Mouse (Mus musculus) midbrain, embryonic 13.5 days (tissue): ENCODE data around the gene Wdr4. TPM values are rescaled to one million over a fixed set of nuclear protein-coding genes. Genes with fewer than 3 reads are reported as not detected.

Source experiments
- ATAC-seq: fragments of 200-750 bp; cut with Nextera tagmentation; 2 replicates; pipeline ENCODE4 v1.8.0; 2017; ENCODE audit warnings: mild to moderate bottlenecking, moderate TSS enrichment, moderate library complexity
- H3K27ac ChIP-seq: fragments of 300-500 bp; sonication (generic); 2 replicates; pipeline ENCODE4 v1.5.1; 2015; ENCODE audit warnings: inconsistent platforms, mild to moderate bottlenecking, moderate library complexity
- H3K27me3 ChIP-seq: fragments of 300-500 bp; sonication (generic); 2 replicates; pipeline ENCODE4 v1.6.1; 2015; ENCODE audit warnings: mild to moderate bottlenecking, inconsistent platforms
- H3K36me3 ChIP-seq: fragments of 300-500 bp; sonication (generic); 2 replicates; pipeline ENCODE4 v1.6.1; 2015; ENCODE audit warnings: mild to moderate bottlenecking, inconsistent platforms
- H3K4me1 ChIP-seq: fragments of 300-500 bp; sonication (generic); replicated peaks from 2 replicates; pipeline ENCODE4 v1.6.1; 2015; ENCODE audit warnings: inconsistent platforms
- H3K4me2 ChIP-seq: fragments of 300-500 bp; sonication (generic); replicated peaks from 2 replicates; pipeline ENCODE4 v1.6.1; 2015; ENCODE audit warnings: moderate library complexity, mild to moderate bottlenecking, inconsistent platforms
- H3K4me3 ChIP-seq: fragments of 300-500 bp; sonication (generic); replicated peaks from 2 replicates; pipeline ENCODE4 v1.5.1; 2015; ENCODE audit warnings: mild to moderate bottlenecking, inconsistent platforms
- H3K9ac ChIP-seq: fragments of 300-500 bp; sonication (generic); replicated peaks from 2 replicates; pipeline ENCODE4 v1.6.1; 2015; ENCODE audit warnings: mild to moderate bottlenecking, inconsistent platforms
- H3K9me3 ChIP-seq: fragments of 300-500 bp; sonication (generic); 2 replicates; pipeline ENCODE4 v1.6.1; 2016; ENCODE audit warnings: mild to moderate bottlenecking, inconsistent platforms
- WGBS: fragments of 180-500 bp; shearing (Covaris S2); methylation state at CpG from one replicate; pipeline ENCODE4 v1.1.7; 2015; 5-methylcytosine and 5-hydroxymethylcytosine counted together
- polyA plus RNA-seq: library from polyadenylated mRNA; unstranded; fragments of >200 nt; fragmentation: Nextera tagmentation; extraction: Ambion mirVana; gene quantifications from 2 replicates; pipeline ENCODE4 v1.2.1, GENCODE M21; 2015

Wdr4 gene
- polyA plus RNA-seq, 1 experiment from 2014 or later, result 39.6 TPM

DNA sequence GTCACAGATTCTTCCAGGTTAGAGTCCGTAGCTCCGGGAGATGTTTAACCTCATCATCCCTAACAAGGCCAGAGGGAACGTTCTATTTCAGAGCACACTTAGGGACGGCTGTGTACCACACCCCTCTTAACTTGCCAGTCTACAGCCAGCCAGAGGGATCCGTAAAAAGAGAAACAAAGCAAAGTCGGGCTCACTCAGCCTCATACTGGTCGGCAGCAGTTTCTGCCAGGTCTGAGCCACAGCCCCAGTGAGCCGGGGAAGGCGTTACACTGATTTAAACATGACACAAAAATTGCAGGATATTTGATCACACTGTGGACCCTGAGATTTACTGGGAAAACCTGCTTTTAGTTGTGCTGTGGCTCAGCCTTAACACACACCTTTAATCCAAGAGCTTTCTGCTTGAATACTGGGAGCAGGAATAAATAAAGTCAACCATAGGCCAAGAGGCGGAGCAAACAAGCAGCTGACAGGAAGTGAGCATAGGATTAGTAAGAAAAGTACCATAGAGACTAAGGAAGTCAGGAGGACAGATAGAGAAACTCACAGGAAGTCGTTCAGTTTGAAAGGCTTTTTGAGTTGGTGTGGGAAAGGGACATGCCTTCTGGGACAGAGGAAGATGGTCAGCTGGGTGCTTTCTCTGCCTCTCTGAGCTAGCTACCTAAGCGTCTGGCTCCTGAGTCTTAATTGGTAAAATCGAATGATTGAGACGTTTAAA lies 11.8 kb upstream of the Wdr4 start:
- Histone ChIP-seq H3K4me3 (no peak overlapping the region), H3K4me2 (no peak overlapping the region), H3K27ac (no peak overlapping the region), H3K27me3 (no peaks in the 10 kb centered on the region), H3K4me1 (peaks cover 19% of the 10 kb centered on the region), H3K36me3 (peaks cover 45% of the 10 kb centered on the region), H3K9me3 (no peaks in the 10 kb centered on the region), H3K9ac (no peak overlapping the region)
- 89% methylated on average over 14 of the region's 14 CpGs for WGBS
- ATAC-seq, result no peak

DNA sequence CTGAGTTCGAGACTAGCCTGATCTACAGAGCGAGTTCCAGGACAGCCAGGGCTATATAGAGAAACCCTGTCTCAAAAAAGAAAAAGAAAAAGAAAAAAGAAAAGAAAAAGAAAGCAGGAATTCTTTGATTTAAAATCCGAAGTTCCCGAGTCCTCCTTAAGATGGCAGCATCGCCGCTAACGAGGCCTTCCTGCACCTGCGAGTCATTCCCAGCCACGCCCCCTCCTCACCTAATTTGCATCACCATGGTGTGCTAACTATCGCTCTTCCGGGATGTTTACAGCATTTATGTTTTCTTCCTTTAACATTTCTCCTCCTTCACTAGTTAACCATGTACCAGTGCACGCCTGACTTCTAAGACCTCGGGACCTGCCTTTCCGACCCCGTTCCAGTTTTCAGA lies 9.5 kb upstream of the Wdr4 start:
- H3K27me3 ChIP-seq, result no peaks in the 10 kb centered on the region
- no peak for ATAC-seq
- H3K9me3 ChIP-seq, result no peaks in the 10 kb centered on the region
- H3K27ac ChIP-seq, result no peak overlapping the region
- H3K9ac ChIP-seq, result no peak overlapping the region
- H3K4me3 ChIP-seq, result no peak overlapping the region
- WGBS, result 24% methylated on average over 15 of the region's 15 CpGs
- H3K4me2 ChIP-seq, result peak overlapping the region; percentile 23; the same call in 1 of the 2 replicates
- 0 out of 2 replicates have a peak, but pooled peaks cover 5% of the 10 kb centered on the region for H3K4me1 ChIP-seq
- peaks cover 51% of the 10 kb centered on the region for H3K36me3 ChIP-seq

DNA sequence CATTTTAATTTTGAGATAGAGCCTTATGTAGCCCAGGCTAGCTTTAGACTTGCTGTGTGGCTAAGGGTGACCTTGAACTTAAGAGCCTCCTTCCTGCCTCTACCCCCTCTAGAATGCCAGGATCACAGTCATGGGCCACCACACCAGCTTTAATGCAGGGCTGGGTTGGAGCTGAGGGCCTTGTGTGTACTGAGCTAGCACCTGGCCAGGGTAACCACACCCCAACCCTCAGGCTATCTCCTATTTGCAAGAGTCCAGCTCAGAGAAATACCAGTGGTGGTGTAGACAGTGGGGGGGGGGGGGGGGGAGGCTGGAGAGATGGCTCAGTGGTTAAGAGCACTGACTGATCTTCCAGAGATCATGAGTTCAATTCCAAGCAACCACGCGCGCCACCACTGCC lies 6.0 kb upstream of the Wdr4 start:
- H3K36me3 ChIP-seq, result peaks cover 51% of the 10 kb centered on the region
- H3K9me3 ChIP-seq, result no peaks in the 10 kb centered on the region
- no peak overlapping the region for H3K9ac ChIP-seq
- H3K27me3 ChIP-seq, result no peaks in the 10 kb centered on the region
- H3K4me3 ChIP-seq, result no peak overlapping the region
- 86% methylated on average over 3 of the region's 3 CpGs for WGBS
- H3K4me2 ChIP-seq, result no peak overlapping the region
- no peak for ATAC-seq
- peaks cover 25% of the 10 kb centered on the region for H3K4me1 ChIP-seq
- no peak overlapping the region for H3K27ac ChIP-seq

DNA sequence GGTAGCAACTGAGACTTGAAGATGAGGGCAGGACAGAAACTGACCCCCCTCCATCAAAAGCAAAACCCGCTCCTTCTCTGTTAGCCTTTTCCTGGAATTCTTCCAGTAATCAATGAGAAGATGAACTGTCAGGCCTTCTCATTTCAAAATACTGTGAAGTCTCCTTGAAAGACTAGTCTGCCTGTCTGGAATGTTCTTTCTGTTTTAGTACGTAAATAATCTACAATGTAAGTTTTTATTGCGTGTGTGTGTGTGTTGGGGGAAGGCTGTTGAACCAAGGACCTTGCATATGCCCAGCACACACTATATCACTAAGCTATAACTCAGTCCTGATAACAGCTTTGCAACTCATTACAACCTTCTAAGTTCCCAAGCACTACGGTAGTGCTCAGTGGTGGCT lies 5.3 kb upstream of the Wdr4 start:
- Histone ChIP-seq H3K4me1 (peaks cover 30% of the 10 kb centered on the region), H3K4me3 (no peak overlapping the region), H3K27me3 (no peaks in the 10 kb centered on the region), H3K9me3 (no peaks in the 10 kb centered on the region), H3K27ac (no peak overlapping the region), H3K9ac (no peak overlapping the region), H3K36me3 (peaks cover 47% of the 10 kb centered on the region), H3K4me2 (no peak overlapping the region)
- no peak for ATAC-seq
- 96% methylated on average over 4 of the region's 4 CpGs for WGBS

DNA sequence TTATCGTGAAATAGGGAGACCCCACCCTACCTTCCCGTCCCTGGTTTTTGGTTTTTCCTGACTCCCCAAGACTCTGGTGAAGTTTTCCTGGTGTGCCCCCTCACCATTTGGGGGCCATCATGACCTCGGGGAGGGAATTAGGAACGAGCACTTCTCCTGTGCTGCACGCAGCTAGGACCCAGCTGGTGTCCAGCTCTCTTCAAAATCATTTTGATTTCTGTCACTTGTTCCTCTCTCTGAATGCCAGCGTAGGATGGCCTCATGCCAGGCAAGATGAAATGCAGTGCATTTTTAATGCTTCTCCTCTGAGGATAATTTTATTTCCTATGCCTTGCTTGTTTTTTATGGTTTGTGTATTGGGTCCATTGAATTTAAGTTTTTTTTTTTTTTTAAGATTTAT lies 2.2 kb upstream of the Wdr4 start:
- no peak overlapping the region for H3K9ac ChIP-seq
- 74% methylated on average over 6 of the region's 6 CpGs for WGBS

DNA sequence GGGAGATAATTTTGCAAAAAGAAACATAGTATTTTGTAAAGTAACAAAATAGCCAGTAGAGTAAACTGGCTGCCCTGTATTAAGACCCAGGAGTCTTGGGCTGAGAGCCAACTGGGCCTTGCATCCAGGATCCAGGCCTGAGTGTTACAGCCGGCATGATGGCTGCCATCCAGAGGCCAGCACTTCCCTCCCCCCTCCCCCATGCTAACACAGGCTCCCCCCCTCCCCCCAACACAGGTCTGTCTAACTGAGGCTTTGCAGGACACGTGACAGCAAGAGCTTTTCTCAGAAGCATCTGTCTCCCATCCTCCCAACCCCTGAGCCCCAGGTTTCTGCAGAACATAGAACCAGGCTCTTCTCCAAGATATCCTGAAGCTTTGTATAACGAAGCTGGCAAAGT lies 1.1 kb upstream of the Wdr4 start:
- H3K9ac ChIP-seq, result peak overlapping the region; percentile 81
- no peaks in the 10 kb centered on the region for H3K27me3 ChIP-seq
- WGBS, result 21% methylated on average over 3 of the region's 3 CpGs
- H3K36me3 ChIP-seq, result peaks cover 18% of the 10 kb centered on the region
- H3K4me3 ChIP-seq, result peak overlapping the region; percentile 79
- H3K4me1 ChIP-seq, result peaks cover 33% of the 10 kb centered on the region
- H3K4me2 ChIP-seq, result peak overlapping the region; percentile 74
- H3K9me3 ChIP-seq, result no peaks in the 10 kb centered on the region
- H3K27ac ChIP-seq, result peak overlapping the region; percentile 78
- no peak for ATAC-seq

More for the DNA sequence above, 2.2 kb upstream of the Wdr4 start:
- Histone ChIP-seq H3K4me2 (no peak overlapping the region), H3K4me1 (peaks cover 33% of the 10 kb centered on the region), H3K4me3 (no peak overlapping the region), H3K27ac (peak overlapping the region; percentile 53; the same call in 1 of the 2 replicates), H3K27me3 (no peaks in the 10 kb centered on the region), H3K36me3 (peaks cover 22% of the 10 kb centered on the region), H3K9me3 (no peaks in the 10 kb centered on the region)
- ATAC-seq, result no peak

DNA sequence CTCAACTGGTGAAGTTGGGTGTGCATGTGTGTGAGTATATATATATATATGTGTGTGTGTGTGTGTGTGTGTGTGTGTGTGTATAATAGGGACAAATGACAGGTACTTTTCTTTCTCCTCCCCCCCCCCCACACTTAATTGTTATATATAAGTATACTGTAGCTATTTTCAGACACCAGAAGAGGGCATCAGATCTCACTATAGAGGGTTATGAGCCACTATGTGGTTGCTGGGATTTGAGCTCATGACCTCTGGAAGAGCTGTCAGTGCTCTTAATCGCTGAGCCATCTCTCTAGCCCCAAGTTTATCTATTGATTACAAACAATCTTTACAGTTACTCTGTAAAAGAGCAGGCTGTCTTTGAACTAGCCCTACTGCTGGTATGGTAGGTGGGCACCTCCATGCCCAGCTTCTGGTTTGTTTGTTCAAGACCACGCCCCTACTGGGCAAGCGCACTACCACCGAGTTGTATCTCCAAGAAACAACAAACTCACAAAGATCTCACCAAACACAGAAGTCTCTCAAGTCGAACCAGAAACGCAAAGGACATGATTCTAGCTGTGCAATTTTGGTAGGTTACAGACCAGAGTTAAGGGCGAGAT lies 335 bp downstream of the Wdr4 start:
- H3K4me3 ChIP-seq, result peak overlapping the region; percentile 79
- H3K27me3 ChIP-seq, result no peaks in the 10 kb centered on the region
- H3K4me2 ChIP-seq, result peak overlapping the region; percentile 74
- no peak overlapping the region for H3K9ac ChIP-seq
- H3K36me3 ChIP-seq, result peaks cover 12% of the 10 kb centered on the region
- H3K27ac ChIP-seq, result no peak overlapping the region; the same call in 1 of the 2 replicates
- WGBS, result 1% methylated on average over 7 of the region's 7 CpGs
- peak; percentile 67 for ATAC-seq
- peaks cover 35% of the 10 kb centered on the region for H3K4me1 ChIP-seq
- H3K9me3 ChIP-seq, result no peaks in the 10 kb centered on the region

DNA sequence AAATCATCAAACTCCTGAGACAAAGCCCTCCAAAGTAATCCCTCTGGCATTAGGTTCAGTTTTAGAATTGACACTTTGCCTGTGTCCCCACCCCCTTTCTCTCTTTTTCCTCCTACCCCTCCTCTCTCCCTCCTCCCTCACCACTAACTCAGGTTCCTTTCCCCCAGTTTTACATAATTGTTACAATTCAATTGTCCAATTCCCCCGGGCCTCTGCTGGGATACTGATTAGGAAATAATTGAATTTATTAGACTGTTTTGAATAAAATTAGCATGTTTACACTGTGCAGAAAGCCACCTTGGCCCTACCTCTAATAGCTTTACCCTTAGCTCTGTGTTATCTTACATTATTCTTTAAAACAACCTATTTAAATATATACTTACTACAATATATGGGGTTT lies 5.1 kb downstream of the Wdr4 start:
- 48% methylated on average over 1 of the region's 1 CpGs for WGBS
- peaks cover 3% of the 10 kb centered on the region for H3K36me3 ChIP-seq
- no peaks in the 10 kb centered on the region for H3K27me3 ChIP-seq
- no peak overlapping the region for H3K27ac ChIP-seq
- H3K4me2 ChIP-seq, result no peak overlapping the region
- H3K4me3 ChIP-seq, result no peak overlapping the region
- ATAC-seq, result no peak
- H3K9me3 ChIP-seq, result no peaks in the 10 kb centered on the region
- no peak overlapping the region for H3K9ac ChIP-seq
- H3K4me1 ChIP-seq, result peaks cover 22% of the 10 kb centered on the region

DNA sequence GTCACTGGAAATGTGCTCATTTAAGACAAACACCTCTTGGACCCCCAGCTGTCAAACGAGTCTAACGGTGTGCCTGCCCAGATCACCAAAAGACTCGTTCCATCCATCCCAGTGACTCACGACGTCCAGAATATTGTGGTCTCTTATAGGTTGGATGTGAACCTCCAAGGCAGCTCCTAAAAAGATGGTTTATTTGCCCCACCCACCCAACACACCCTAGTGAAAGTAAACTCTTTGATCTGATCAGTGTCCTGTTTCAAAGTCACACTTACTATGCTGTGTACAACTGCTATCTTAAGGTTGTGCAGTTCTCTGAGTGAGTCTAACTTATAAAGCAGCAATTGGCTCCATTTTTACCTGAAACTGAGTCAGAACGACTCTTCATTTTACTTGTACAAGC lies 7.2 kb downstream of the Wdr4 start:
- Histone ChIP-seq H3K4me1 (peaks cover 15% of the 10 kb centered on the region), H3K9me3 (no peaks in the 10 kb centered on the region), H3K36me3 (peaks cover 23% of the 10 kb centered on the region), H3K9ac (peak overlapping the region; percentile 71), H3K27me3 (no peaks in the 10 kb centered on the region), H3K4me2 (peak overlapping the region; percentile 86), H3K27ac (peak overlapping the region; percentile 86), H3K4me3 (peak overlapping the region; percentile 83)
- WGBS, result 24% methylated on average over 6 of the region's 6 CpGs
- ATAC-seq, result no peak

DNA sequence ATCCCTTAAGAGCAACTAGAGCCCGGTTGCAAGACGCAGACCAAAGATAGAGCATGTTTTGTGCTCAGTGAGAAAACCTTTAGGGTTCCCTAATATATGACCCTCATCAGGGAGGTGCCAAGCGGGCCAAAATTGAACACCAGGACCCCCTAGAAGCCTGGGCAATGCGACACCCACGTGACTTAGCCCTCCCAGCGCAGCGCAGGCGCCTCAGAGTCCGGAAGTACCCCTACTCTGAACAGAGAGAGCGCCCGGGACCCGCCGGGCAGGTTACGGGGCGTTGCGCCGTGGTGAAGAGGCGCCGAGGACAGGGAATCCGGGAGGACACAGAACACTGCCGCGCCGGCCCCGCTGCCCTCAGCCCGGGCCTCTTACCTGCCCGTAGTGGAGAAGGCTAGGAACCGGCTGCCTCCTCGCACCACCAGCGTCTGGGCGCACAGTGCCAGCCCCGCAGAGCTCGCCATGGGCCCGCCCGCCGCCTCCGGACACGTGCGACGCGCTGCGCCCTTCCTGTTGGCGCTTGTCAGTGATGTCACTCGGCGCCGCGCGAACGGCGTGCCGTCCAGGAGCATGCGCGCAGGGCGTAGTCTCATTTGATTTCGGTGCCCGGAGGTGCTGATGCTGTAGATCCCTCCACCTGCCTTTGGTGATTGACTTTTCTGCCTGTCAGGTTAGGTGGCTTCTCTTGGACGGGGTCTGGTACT lies 7.8 kb downstream of the Wdr4 start:
- Histone ChIP-seq H3K4me1 (peaks cover 15% of the 10 kb centered on the region), H3K4me3 (peak overlapping the region; percentile 83), H3K27ac (peak overlapping the region; percentile 86), H3K27me3 (no peaks in the 10 kb centered on the region), H3K9ac (peak overlapping the region; percentile 71), H3K9me3 (no peaks in the 10 kb centered on the region), H3K4me2 (peak overlapping the region; percentile 86), H3K36me3 (peaks cover 30% of the 10 kb centered on the region)
- ATAC-seq, result peak; percentile 98
- WGBS, result under 1% methylated on average over 56 of the region's 56 CpGs

DNA sequence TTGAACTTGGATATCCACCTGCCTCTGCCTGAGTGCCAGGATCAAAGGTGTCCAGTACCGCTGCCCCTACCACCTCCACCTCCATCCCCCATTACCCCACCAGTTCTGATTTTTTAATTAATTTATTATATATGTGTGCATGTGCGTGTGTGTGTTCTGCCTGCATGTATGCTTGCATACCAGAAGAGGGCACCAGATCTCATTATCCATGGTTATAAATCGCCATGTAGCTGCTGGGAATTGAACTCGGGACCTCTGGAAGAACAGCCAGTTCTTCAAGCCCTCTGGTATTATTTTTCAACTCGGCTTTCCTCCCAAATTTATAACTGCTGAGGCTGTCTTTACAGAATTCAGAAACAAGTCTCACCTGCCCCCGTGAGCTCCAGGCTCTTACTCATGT lies 8.8 kb downstream of the Wdr4 start:
- Histone ChIP-seq H3K4me3 (peak overlapping the region; percentile 83), H3K4me2 (peak overlapping the region; percentile 86)
- 96% methylated on average over 6 of the region's 6 CpGs for WGBS

DNA sequence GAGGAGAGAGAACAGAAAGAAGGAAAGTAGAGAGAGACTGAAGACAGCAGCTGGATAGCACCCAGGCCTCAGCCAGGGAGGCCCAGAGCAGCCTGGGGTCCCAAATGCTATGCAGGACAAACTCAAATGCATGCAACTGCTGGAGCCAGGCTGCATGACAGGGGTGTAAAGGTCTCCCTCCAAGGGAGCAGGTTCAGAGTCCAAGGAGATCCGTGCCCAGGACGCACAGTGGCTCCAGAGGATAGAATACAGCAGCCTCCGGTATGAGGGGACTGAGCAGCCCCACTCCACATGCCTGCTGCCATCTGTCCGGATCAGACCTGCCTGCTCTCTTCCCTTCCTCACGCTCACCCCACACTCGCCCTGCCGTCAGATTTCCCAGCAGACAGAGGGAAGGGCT lies 13.5 kb downstream of the Wdr4 start:
- no peak overlapping the region for H3K4me2 ChIP-seq
- no peak overlapping the region for H3K9ac ChIP-seq
- H3K4me1 ChIP-seq, result peaks cover 3% of the 10 kb centered on the region
- H3K36me3 ChIP-seq, result peaks cover 82% of the 10 kb centered on the region
- H3K4me3 ChIP-seq, result no peak overlapping the region
- no peak overlapping the region for H3K27ac ChIP-seq
- no peaks in the 10 kb centered on the region for H3K9me3 ChIP-seq
- WGBS, result 92% methylated on average over 7 of the region's 7 CpGs
- no peak for ATAC-seq
- H3K27me3 ChIP-seq, result no peaks in the 10 kb centered on the region

More for the DNA sequence above, 8.8 kb downstream of the Wdr4 start:
- Histone ChIP-seq H3K4me1 (peaks cover 15% of the 10 kb centered on the region), H3K36me3 (peaks cover 38% of the 10 kb centered on the region), H3K9me3 (no peaks in the 10 kb centered on the region), H3K9ac (no peak overlapping the region), H3K27ac (no peak overlapping the region), H3K27me3 (no peaks in the 10 kb centered on the region)
- no peak for ATAC-seq
